Mouse (Mus musculus) CD4-positive, CD25-positive, alpha-beta regulatory T cell (primary cell): ENCODE data around the gene Hdhd5. TPM values are rescaled to one million over a fixed set of nuclear protein-coding genes. Genes with fewer than 3 reads are reported as not detected.

Experiments
- polyA plus RNA-seq: library from polyadenylated mRNA; unstranded; fragments of 100-300 nt; shearing (Covaris generic); gene quantifications from one replicate; pipeline ENCODE4 v1.2.1, GENCODE M21; 2017

Hdhd5 gene
- 117 TPM for polyA plus RNA-seq

GRCm38 (mm10) chr6:120531020-120531965 is at the start of gene Hdhd5:
Gene Hdhd5 (minus strand): TSS chr6:120531319.

GRCm38 (mm10) chr6:120493374-120494181 is 37.5 kb downstream of the Hdhd5 start, which contains the start of gene Tmem121b:
Gene Tmem121b (minus strand): TSS chr6:120493807.

GRCm38 (mm10) chr6:120463086-120463871 is 67.8 kb downstream of the Hdhd5 start, which contains the start of gene Il17ra:
Gene Il17ra (plus strand): TSS chr6:120463247.

Other genes with a start within 250 kb of the Hdhd5 start
- not detected for gene D330020A13Rik, start 237.0 kb downstream of the Hdhd5 start, polyA plus RNA-seq
- gene B4galnt3, start 236.8 kb downstream of the Hdhd5 start, polyA plus RNA-seq: 0.13 TPM
- gene Kdm5a, start 167.2 kb downstream of the Hdhd5 start, polyA plus RNA-seq: 94.4 TPM
- 9.5 TPM for gene Ccdc77, start 166.9 kb downstream of the Hdhd5 start, polyA plus RNA-seq
- gene Il17ra, start 68.1 kb downstream of the Hdhd5 start, polyA plus RNA-seq: 180 TPM
- gene Tmem121b, start 37.5 kb downstream of the Hdhd5 start, polyA plus RNA-seq: 12.8 TPM
- gene Cecr2, start 135.1 kb upstream of the Hdhd5 start, polyA plus RNA-seq: 0.48 TPM
- 0.18 TPM for gene Slc25a18, start 242.3 kb upstream of the Hdhd5 start, polyA plus RNA-seq